Mouse (Mus musculus) bone marrow, adult 2 months (tissue): ENCODE results near the gene Exoc3l4. TPM values are rescaled to one million over a fixed set of nuclear protein-coding genes. Genes with fewer than 3 reads are reported as not detected.

ENCODE experiments used
- H3K27ac ChIP-seq: fragments of 200-500 bp; 2 replicates; pipeline ENCODE4 v1.5.1; 2012; ENCODE audit warnings: low read depth, mild to moderate bottlenecking, control low read depth, inconsistent platforms, low read length; ENCODE audit not compliant: control insufficient read depth, poor library complexity, insufficient read depth
- H3K4me1 ChIP-seq: fragments of 200-500 bp; 2 replicates; pipeline ENCODE4 v1.6.1; 2011; ENCODE audit warnings: low read length; ENCODE audit not compliant: control insufficient read depth, insufficient read depth
- H3K4me3 ChIP-seq: fragments of 200-500 bp; replicated peaks from 2 replicates; pipeline ENCODE3; 2011; ENCODE audit warnings: mild to moderate bottlenecking, low read depth, low read length, control low read depth; ENCODE audit not compliant: control insufficient read depth
- CTCF ChIP-seq: fragments of 200-500 bp; IDR thresholded peaks from 2 replicates; pipeline ENCODE4 v1.5.1; 2011; ENCODE audit warnings: low read length, control low read depth; ENCODE audit not compliant: control insufficient read depth, insufficient read depth
- POLR2A ChIP-seq: fragments of 200-500 bp; IDR thresholded peaks from 2 replicates; pipeline ENCODE4 v1.6.1; 2011; ENCODE audit warnings: low read depth, mild to moderate bottlenecking, control low read depth, low read length, borderline replicate concordance; ENCODE audit not compliant: control insufficient read depth
- WGBS: fragments of 180-500 bp; shearing (Covaris S2); methylation state at CpG from one replicate; pipeline ENCODE4 v1.1.7; 2018; 5-methylcytosine and 5-hydroxymethylcytosine counted together
- polyA plus RNA-seq: library from polyadenylated mRNA; stranded (reverse); fragments of >200 nt; gene quantifications from 2 replicates; pipeline ENCODE4 v1.2.4, GENCODE M21; 2011; ENCODE audit warnings: low replicate concordance; ENCODE audit not compliant: missing spikeins, insufficient read depth, insufficient read length

The Exoc3l4 gene
- polyA plus RNA-seq, 1 experiment, result 18.4 TPM

GRCm38 (mm10) chr12:111463570-111463969 lies 46.8 kb downstream of the Exoc3l4 start:
- Histone ChIP-seq H3K4me1 (no peaks in the 10 kb centered on the region), H3K4me3 (no peak overlapping the region), H3K27ac (no peak overlapping the region)
- no peak for TF ChIP-seq CTCF
- no peak for TF ChIP-seq POLR2A
- 81% methylated on average over 7 of the region's 7 CpGs for WGBS

- WGBS, result 89% methylated on average over 3 of the region's 3 CpGs
- H3K4me1 ChIP-seq, result no peaks in the 10 kb centered on the region
- TF ChIP-seq POLR2A (no peak), CTCF (no peak)
- H3K4me3 ChIP-seq, result no peak overlapping the region
- H3K27ac ChIP-seq, result no peak overlapping the region
Measured at GRCm38 (mm10) chr12:111466369-111466768, 49.6 kb downstream of the Exoc3l4 start.

GRCm38 (mm10) chr12:111468206-111468605 lies 51.4 kb downstream of the Exoc3l4 start:
- no peak overlapping the region for H3K4me3 ChIP-seq
- TF ChIP-seq POLR2A, result no peak
- TF ChIP-seq CTCF, result no peak
- no peak overlapping the region for H3K27ac ChIP-seq
- H3K4me1 ChIP-seq, result no peaks in the 10 kb centered on the region
- 89% methylated on average over 7 of the region's 7 CpGs for WGBS

GRCm38 (mm10) chr12:111469507-111469906 lies 52.7 kb downstream of the Exoc3l4 start:
- Histone ChIP-seq H3K4me1 (peaks cover 2% of the 10 kb centered on the region; the same call in 1 of the 2 replicates), H3K4me3 (no peak overlapping the region), H3K27ac (no peak overlapping the region)
- TF ChIP-seq CTCF, result peak; percentile 92
- no peak for TF ChIP-seq POLR2A
- WGBS, result 8% methylated on average over 8 of the region's 8 CpGs

- no peak overlapping the region for H3K27ac ChIP-seq
- H3K4me3 ChIP-seq, result no peak overlapping the region
- TF ChIP-seq POLR2A (no peak), CTCF (no peak)
- peaks cover 2% of the 10 kb centered on the region; the same call in 1 of the 2 replicates for H3K4me1 ChIP-seq
- WGBS, result 23% methylated on average over 1 of the region's 1 CpGs
Measured at GRCm38 (mm10) chr12:111471119-111471518, 54.3 kb downstream of the Exoc3l4 start.

- WGBS, result 74% methylated on average over 3 of the region's 3 CpGs
- no peak overlapping the region for H3K4me3 ChIP-seq
- TF ChIP-seq CTCF (no peak), POLR2A (no peak)
Measured at GRCm38 (mm10) chr12:111471721-111472120, 54.9 kb downstream of the Exoc3l4 start.

GRCm38 (mm10) chr12:111472886-111473285 lies 56.1 kb downstream of the Exoc3l4 start:
- no peak overlapping the region for H3K4me3 ChIP-seq
- H3K4me1 ChIP-seq, result peaks cover 2% of the 10 kb centered on the region; the same call in 1 of the 2 replicates
- 78% methylated on average over 5 of the region's 5 CpGs for WGBS
- TF ChIP-seq CTCF, result no peak
- no peak for TF ChIP-seq POLR2A
- no peak overlapping the region for H3K27ac ChIP-seq

More at GRCm38 (mm10) chr12:111471721-111472120, 54.9 kb downstream of the Exoc3l4 start:
- Histone ChIP-seq H3K4me1 (peaks cover 2% of the 10 kb centered on the region; the same call in 1 of the 2 replicates), H3K27ac (no peak overlapping the region)

GRCm38 (mm10) chr12:111474384-111474783 lies 57.6 kb downstream of the Exoc3l4 start:
- Histone ChIP-seq H3K4me1 (peaks cover 2% of the 10 kb centered on the region; the same call in 1 of the 2 replicates), H3K4me3 (no peak overlapping the region), H3K27ac (no peak overlapping the region)
- 81% methylated on average over 3 of the region's 3 CpGs for WGBS
- TF ChIP-seq CTCF, result no peak
- no peak for TF ChIP-seq POLR2A

GRCm38 (mm10) chr12:111474893-111475643 lies 58.3 kb downstream of the Exoc3l4 start:
- TF ChIP-seq CTCF, result no peak
- no peak for TF ChIP-seq POLR2A
- Histone ChIP-seq H3K4me1 (peaks cover 2% of the 10 kb centered on the region; the same call in 1 of the 2 replicates), H3K27ac (no peak overlapping the region), H3K4me3 (no peak overlapping the region)
- 71% methylated on average over 8 of the region's 8 CpGs for WGBS
